Mouse (Mus musculus) frontal cortex, postnatal 10 days (tissue): ENCODE measurements around the gene Rln3.

ENCODE experiments used
- DNase-seq, 2 experiments: peaks; one replicate each; pipeline ENCODE4 v3.0.0; 2022; ENCODE audit warnings: low spot score in 2 of 2, mixed read lengths in 1 of 2

The Rln3 gene

DNA sequence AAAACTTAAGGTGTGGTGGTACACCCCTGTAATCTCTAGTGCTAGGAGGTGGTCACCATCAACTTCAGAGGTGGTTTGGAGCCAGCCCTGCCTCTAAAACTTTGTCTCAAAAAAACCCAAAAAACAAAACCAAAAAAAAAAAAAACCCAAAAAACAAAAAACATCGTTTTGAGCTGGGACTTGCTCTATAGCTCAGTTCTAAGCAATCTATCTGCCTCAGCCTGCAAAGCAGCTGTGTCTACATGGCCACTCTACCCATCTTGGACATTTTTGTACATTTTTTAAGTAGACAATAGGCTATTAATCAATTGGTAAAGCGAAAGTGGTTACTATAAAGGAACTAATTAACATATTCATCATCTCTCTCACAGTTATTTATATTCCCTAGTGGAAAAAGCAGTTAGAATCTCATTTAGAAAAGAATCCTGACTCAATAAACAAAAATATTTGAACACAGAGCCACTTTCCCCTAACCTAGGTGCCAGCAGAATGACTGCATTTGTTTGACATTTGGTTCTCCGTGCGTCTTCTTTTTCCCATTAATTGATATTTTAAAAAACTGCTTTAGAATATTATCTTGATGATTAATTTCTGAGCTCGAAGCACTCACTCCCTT is 20.8 kb upstream of the Rln3 start:
- DNase-seq = no peak

DNA sequence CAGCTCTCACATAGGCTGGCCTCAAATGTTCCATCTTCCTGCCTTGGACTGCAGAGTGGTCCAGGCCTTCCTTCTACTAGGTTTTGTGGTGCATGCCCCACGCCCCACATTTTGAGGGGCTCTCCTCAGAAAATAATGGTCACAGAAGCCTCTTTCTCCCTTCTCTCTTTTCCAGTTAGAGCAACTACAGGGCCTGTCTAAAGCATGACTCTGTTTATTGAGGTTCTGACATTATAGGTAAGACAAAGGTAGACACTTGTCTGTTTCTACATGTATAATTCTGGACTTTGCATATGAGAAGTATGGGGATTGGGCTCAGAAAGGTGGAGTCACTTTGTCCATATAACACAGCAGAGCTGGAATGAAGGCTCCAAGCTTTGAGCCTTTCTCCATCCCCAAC is 20.2 kb upstream of the Rln3 start, which contains the start of gene Gm10643:
TSS of gene Gm10643 (minus strand) at position 101 of the 400 bp plus-strand sequence.
- DNase-seq = no peak

DNA sequence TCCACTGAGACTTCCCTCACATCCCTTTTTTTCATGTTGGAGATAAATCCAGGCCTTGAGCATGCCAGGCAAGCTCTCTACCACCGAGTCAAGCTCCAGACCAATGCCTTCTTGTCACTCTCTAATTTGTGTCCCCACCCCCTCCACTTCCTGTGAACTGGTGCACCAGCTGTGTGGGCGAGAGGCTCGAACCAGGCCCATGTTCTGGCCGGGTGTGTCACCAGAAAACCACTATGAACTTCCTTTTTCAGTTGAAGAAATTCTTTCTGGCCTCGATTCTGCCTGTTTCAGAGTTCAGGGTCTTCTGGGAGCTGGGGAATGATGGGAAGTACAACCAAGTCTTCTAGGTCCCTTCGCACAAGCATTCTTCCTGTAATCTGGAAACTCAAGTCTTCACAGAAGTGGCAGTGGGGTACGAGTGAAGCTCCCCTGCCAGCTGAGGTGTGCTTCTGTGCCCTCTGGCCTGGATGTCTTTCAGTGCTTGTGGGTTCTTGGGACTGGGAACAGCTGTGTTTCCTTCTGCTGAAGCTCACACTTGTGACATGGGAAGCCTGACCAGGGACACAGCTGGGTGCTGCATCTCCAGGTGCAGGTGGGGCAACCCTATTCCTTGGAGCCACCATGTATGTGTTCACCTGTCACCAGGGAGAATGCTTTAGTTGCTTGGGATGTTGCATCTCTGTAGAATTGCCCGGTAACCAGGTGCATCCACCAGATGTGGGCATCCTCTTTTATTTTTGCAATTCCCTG is 19.2 kb upstream of the Rln3 start:
- DNase-seq = no peak

DNA sequence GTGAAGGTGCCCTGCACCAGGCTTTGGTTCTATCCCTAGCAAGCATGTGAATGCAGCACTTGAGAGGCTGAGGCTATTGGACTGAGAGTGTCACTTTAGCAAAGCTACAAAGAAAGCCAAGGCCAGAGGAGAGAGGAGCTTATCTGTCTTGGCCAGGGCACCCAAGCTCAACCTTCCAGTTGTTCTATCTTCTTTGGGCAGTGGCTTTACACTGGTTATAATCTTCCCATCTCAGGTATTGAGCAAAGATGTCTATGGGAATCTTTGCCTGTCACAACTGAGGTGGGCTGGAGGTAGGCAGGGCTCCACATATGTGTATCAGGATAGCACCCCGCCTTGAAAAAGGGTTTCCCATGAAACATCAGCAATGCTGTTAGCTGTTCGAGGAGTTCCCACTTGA is 15.4 kb upstream of the Rln3 start:
- DNase-seq = no peak

DNA sequence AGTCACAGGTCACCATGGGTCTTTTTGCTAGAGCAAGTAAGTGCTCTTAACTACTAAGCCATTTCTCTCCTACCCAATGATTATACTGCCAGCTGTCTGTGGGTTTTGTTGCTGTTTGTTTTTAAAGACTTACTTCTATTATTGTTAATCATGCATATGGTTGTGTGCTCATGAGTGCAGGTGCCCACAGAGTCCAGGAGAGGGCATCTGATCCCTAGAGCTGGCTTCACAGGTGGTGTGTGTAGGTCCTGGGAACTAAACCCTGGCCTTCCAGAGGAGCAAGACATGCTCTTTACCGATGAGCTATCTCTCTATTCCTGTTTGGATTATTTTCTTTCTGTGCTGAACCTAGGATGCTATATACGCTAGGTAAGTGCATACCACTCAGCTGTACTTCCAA is 14.4 kb upstream of the Rln3 start:
- DNase-seq = no peak

DNA sequence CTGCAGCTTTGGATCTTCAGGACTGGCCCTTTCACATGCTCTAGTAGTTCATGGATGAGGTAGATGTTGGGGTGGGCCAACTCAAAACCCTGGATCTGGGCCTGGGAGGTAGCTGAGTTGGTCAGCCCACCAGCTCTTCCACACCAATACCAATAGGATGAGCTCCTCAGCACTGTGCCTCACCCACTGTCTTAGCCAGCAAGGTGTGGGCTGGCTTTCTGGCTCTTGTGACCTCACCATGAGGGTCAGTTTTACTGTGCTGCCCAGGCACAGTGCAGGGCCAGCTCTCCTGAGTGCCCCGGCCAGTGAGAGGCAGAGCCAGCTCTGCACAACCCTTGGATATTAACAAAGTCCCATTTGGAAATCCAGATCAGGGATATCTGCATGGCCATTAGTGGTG is 13.0 kb upstream of the Rln3 start:
- DNase-seq = no peak

DNA sequence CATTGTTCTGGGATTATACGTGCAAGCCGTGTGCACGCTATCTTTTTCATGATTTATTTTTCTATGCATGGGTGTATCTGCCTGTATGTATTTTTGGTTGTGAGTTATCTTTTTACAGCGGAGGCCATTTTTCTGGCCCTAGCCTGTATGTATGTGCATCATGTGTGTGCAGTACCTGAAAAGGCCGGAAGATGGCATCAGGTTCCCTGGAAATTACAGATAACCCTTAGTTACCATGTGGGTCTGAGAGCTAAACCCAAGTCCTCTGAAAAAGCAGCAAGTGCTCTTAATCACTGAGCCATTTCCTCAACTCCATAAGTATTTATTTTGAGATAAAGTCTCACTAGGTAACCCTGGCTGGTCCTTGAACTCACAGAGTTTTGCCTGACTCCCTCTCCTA is 8.4 kb upstream of the Rln3 start:
- no peak for DNase-seq

DNA sequence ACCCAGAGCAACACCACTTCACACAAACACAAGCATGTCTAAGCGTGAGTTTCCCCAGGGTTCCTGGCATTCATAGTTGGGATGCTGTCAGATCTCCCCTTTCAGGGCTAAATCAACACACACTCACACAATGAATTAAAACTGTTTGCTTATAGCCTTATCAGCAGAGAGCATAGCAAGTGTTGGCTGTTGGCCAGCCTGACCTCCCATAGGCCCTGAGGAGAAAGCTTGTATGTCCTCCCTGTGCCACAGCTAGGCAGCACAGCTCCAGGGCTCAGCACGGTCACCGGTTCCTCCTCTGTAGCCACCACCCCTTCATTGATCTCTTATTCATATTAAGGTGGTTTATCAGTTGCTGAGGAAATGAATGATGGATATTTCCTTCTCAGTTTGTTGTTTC is 7.9 kb upstream of the Rln3 start:
- DNase-seq = no peak

DNA sequence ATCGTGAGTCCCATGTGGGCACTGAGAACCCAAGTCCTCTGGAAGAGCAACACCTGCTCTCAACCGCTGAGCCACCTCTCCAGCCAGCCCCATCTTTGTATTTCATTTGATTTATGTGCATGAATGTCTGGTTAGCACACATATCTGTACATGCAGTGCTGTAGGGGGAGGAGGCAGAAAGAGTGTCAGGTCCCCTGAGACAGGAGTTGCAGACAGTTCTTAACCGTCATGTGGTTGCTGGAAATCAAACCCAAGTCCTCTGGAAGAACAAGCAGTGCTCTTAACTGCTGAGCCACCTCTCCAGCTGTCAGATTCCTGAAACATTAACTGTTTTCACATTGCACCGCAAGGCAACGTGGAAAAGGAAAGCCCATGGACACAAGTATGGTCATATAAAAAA is 3.4 kb upstream of the Rln3 start:
- no peak for DNase-seq

DNA sequence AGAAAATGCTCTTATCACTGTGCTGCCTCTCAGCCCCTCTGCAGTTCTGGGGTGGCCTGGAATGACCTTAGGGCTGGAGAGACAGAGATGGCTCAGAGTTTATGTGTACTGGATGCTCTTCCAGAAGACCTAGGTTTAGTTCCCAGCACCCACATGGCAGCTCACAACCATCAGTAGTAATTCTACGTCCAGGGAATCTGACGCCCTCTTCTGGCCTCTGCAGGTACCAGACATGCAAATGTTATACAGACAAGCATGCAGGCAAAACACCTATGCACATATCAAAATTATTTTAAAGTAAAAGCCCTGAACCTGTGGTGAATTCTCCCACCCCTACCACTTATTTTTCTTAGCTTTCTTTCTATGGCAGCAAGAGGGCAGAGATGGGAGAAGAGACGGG is 1.7 kb upstream of the Rln3 start:
- no peak for DNase-seq

DNA sequence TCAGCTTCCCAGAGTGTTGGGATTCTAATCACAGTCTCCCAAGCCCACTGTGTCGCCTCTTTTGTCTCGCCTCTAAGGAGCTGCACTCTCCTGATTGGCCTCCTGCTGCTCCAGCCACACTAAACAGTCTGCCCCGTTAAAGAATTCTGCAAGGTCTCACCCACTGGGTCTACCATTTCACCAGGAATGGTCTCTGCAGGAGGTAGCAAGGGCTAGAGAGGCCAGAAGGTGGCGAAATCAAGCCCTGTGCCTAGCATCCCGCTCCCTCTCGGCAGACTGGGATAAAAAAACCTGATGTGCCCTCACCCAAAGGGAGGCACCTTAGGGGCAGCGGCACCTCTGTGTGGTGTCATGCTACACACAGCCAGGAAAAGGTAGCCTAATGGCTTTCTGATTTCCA is 697 bp downstream of the Rln3 start:
- DNase-seq = no peak

DNA sequence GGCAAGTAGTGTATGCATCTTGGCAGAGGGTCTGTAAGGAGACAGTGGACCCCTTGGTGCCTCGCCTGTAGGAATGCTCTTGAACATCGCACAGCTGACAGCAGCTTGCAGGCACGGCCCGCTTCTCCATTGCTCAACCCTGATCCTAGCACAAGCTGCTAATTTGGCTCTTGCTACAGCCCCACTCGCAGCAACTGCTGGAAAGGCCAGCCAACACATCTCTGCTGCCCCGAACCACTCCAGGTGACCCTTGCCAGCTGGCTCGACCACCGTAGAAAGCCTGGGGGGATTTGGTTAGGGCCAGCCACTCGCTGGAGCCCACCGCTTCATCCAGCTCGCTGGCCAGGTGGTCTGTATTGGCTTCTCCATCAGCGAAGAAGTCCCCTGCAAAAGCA is 1.9 kb downstream of the Rln3 start:
- no peak for DNase-seq

DNA sequence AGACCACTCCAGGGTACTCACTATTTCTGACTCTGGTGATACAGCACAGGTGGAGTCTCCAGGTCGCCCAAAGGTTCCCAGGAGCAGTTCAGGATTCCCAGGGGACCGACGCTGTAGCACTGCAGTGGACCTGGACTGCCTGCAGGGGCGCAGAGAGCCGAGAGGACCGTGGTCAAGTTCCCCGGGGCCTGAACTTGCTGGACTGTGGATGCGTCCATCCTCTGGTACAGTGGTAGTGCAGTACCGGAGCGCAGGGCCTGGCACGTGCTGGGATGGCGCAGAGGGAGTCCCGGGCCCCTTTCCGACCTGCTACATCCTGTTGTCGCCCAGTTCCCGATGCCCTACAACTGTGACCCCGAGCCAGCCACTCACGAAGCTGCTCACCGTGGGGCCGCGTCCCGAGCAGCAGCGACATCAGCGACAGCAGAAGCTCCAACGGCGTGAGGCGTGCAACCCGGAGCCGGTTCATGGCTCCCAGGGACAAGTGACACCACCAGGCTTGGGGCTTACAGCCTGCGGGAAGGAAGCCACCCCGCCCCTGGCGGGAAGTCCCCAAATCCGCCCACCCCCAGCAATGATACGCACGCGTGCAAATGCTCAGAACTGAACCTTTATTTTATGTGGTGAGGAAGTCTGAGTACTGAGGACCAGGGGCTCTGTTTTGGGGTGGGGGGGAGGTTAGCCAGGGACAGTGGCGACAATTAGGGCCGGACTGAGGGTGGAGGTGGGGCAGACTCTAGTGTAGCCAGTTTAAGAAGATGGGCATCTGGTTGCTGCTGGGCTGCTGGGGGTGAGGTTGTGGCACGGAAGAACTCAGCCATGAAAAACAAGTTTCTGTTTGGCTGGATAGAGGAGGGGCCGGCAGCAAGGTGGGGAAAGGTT is 2.5 kb downstream of the Rln3 start, which contains the start of gene Il27ra:
TSS of gene Il27ra (minus strand) at position 524 of the 882 bp plus-strand sequence.
- peak in 1 of 2 experiments; percentile 34 for DNase-seq

DNA sequence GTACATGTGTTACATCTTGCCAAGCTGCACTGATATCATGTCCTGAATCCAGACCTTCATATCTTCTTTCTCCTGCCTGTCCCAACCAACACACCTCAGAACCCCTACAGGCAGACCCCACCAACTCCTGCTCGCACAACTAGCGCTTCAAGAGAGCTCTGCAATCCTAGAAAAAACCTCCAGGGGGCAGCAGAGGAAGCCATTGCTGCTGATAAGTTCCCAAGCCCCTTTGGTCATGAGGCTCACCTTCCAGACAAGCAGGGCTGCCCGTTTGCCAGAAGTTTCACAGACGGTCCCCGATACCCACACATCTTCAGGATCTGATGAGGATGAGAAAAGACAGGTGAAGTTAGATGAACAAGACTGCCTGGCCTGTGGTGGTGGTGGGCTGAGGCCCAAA is 5.8 kb downstream of the Rln3 start:
- DNase-seq = peak in 1 of 2 experiments; percentile 67

DNA sequence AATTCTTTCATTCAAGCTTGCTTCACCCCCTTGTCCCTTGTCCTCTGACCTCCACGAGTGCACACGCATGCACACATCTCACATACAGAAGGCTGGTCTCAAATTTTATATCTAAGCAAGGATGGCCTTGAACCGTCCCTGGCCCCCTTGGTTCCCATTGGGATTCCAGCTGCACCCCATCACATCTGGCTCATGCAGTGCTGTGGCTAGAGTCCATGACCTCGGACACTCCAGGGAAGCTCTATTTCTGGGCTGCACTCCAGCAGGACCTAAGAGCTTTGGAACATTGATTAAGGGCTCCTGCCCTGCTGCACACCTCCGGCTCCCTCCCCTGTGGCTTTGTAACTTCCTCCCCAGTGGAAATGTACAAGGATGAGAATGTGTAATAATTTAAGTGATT is 6.8 kb downstream of the Rln3 start:
- DNase-seq = no peak

DNA sequence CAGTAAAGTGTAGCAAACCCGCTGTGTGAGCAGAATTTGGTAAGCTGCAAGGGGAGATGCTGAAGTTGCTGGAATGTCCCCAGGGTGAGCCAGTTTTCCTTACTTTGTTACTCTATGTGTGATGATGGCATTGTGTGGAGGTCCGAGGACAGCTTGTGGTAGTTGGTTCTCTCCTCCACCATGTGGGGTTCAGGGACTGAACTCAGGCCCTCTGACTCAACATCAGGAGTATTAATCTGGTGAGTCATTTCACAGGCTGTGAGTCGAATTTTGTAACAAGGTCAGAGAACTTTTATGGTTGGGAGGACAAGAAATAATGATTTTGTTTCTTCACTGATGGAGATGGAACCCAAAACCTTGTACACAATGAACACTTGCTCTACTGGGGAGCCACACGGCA is 12.0 kb downstream of the Rln3 start:
- DNase-seq = no peak

DNA sequence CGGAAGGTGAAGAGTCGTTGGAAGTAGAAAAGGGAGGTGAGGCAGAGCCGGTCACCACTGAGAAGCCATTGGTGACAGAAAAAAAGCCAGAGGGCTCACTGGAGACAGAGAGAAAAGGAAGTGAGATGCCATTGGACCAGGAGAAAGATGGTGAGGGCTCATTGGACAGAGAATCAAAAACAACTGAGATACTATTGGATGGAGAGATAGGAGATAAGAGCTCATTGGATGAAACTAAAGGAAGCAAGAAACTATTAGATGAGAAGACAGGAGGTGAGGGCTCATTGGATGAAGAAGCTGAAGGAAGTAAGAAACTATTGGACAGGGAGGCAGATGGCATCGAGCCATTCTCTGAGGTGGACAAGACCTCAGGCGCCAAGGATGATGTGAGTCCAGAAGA is 15.5 kb downstream of the Rln3 start:
- DNase-seq = no peak

DNA sequence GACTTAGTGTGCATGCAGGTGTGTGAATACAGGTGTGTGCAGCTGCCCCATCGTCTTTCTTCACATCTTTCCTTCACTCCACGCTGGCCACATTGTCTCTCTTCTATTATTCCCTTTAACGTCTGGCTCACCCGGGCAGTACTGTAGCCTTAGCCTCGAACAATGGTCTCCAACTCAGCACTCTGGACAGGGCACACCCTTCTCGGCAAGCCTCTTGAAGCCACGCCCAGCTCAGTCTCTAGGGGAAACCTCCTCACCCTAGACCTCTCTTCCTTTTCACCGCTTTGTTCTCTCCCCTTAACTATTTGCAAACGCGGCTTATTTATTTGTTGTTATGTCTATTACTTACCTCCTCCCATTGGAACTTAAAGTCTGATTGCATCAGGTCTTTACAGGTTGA is 17.4 kb downstream of the Rln3 start:
- no peak for DNase-seq

DNA sequence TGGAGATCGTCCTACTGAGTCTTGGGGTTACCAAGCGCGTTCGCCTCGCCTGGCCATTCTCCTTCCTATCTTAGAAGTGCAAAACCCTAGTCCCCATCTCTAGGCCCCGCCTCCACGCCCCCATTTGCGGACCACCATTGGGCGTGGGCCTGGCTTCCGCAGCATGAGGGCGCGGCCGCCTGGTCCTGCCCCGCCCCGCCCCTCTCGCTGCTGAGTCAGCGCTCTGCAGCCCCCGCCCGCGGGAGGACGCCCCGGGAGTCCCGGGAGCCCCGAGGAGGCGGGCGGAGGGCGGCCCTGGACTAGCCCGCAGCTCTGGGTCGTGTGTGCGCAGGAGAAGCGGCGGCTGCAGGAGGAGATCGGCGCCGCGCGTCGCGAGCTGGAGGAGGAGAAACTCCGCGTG is 18.9 kb downstream of the Rln3 start:
- peak in 1 of 2 experiments; percentile 54 for DNase-seq

DNA sequence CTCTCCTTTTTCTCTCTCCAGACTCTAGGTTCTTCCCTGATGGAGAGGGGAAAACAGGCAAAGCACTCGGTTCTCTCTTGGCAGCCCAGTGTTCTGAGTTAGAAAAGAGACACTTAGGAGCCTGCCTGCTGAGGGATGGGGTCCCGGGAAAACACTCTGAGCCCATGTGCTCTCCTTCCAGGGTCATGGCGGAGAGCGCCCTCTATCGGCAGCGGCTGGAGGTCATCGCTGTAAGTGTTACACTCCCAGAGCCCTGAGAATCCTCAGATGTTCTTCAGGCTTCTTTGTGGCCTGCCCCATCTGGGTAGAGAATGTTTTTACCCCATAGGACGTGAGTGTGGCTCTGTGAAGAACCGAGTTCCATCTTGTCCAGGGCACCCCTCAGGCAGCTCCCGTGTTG is 20.6 kb downstream of the Rln3 start:
- DNase-seq = peak in 1 of 2 experiments; percentile 31

DNA sequence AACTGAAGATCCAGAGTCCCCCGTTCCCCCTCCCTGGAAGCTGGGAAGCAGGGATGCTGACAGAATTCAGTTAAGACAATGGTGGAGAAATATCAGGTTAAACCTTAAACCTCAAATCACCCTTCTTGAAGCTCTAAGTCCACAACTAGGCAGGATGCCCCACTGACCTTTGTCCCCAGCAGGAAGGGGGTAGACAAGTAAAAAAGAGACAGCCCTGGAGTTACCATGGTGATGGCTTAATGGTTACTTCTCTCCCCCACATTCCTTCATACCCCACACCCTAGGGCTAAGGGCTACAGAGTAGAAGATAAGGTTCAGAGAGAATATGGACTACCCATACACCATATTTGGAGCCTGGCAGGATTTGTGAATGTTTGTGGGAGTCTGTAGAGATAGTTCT is 21.2 kb downstream of the Rln3 start:
- DNase-seq = no peak

DNA sequence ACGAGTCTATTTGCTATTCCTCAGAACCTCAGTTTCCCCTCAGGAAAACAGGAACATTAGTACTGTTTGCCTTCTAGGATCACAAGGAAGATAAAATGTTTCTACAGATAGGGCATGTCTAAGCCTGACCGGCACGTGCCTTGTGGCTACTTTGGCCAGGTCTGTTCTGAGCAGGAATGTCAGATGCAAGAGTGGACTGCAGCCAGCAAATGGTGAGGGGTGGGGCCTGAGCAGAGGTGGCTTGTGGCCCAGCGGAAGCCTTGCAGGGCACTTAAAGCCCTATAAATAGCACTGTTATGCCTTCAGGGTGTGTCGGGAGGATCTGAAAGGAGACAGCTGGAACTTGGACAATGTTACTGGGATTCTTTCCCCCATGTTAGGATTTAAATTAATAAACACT is 21.7 kb downstream of the Rln3 start:
- DNase-seq = no peak

DNA sequence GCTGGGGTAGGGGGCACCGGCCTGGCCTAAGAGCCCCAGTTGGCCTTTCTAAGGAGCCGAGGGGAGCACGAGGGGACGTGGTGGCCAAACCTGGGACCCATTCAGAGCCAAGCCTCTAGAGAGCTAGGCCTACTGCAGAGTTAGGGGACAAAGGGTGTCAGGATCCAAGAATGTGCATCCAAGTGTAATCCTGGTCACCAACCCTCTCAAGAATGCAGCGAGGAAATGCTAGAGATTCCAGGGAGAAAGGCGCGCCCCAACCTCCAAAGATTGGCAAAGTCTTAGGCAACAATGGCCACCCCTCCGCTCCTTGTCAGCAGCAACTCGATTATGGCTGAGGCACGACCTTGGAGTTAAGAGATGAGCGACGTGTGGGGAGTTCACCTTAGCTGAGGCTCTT is 23.2 kb downstream of the Rln3 start:
- no peak for DNase-seq
